Mouse (Mus musculus) ES-Bruce4 (cell line): ENCODE results near the gene Aacs.

Source experiments
- CTCF ChIP-seq: IDR thresholded peaks from one replicate; pipeline ENCODE4 v1.8.1; 2011; ENCODE audit warnings: low read depth, low read length
- POLR2A ChIP-seq: IDR thresholded peaks from one replicate; pipeline ENCODE4 v1.8.1; 2011; ENCODE audit warnings: low read length; ENCODE audit not compliant: insufficient read depth

DNA sequence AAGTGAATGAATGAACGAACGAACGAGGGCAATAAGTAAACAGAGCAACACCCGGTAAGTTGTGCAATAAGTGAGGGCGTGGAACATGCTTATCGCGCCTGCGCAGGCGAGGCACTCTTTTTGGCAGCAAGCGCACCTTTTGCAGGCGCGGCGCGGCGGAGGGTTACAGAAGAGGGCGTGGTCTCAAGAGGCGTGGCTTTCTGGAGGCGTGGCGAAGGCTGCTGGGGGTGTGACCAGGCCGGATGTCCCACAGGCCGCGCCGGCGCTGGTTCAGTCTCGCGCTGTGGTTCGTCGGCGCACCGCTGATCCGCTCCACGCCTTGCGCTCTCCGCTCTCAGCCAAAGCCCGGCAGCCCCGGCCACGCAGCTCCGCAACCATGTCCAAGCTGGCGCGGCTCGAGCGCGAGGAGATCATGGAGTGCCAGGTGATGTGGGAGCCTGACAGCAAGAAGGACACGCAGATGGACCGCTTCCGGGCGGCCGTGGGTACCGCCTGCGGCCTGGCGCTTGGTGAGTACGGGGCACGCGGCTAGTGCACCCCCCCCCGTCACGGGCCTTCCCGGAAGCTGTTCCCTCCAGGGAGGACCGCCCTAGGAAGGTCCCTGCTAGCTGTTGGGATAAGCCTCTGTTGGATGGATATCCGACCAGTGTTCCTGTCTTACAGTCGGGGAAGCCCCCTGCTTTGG, at the start of gene Aacs:
- TF ChIP-seq CTCF (no peak), POLR2A (peak; percentile 88)
